Mouse (Mus musculus) retina, adult 2 months (tissue): ENCODE data around the gene Gm8297.
"Not testable (repeated sequence)": the region's sequence is repeated elsewhere in the genome, so short reads cannot be mapped to it uniquely, and the experiment has no call there.

Source experiments
- DNase-seq: peaks from one replicate; pipeline ENCODE4 v3.0.0-alpha.2; 2012; ENCODE audit warnings: low read depth, low spot score

Gene Gm8297

DNA sequence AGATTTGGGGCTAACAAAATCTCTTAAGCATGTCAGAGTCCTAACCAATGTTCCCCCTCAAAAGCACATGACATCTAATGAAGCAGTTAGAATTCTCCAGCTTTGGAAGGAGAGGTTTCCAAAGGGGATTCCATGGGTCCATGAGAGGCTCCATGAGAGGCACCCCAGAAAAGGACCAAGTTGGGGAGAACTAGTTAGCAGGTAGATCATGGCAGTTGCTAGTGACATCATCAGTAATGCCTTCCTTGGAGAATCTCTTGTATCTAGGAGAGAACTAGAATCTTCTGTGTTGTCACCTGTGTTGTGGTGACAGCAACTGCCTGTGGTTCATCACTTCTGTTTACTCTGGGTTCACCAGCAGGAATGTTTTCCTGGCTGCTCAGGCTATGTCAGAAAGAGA is at the start of gene Gm8297:
Gene Gm8297 (plus strand): TSS at position 301 of the 400 bp plus-strand sequence.
- not testable (repeated sequence) for DNase-seq

DNA sequence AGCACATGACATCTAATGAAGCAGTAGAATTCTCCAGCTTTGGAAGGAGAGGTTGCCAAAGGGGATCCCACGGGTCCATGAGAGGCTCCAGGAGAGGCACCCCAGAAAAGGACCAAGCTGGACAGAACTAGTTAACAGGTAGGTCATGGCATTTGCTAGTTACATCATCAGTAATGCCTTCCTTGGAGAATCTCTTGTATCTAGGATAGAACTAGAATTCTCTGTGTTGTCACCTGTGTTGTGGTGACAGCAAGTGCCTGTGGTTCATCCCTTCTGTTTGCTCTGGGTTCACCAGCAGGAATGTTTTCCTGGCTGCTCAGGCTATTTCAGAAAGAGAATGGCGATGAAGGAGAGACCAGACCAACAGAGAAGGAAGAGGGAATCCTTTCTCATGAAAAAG is 31.9 kb downstream of the Gm8297 start, which contains the start of gene Gm3298:
Gene Gm3298 (plus strand): TSS at position 301 of the 400 bp plus-strand sequence.
- not testable (repeated sequence) for DNase-seq
